Mouse (Mus musculus) common myeloid progenitor, adult 5-6 weeks (primary cell): ENCODE data around the gene Ccnt2. TPM values are rescaled to one million over a fixed set of nuclear protein-coding genes. Genes with fewer than 3 reads are reported as not detected.
"Not testable (repeated sequence)": the region's sequence is repeated elsewhere in the genome, so short reads cannot be mapped to it uniquely, and the experiment has no call there.

ENCODE experiments used
- ATAC-seq: replicated peaks from 2 replicates; pipeline ENCODE4 v1.8.0; 2016; ENCODE audit warnings: low read depth, mild to moderate bottlenecking, moderate TSS enrichment, inconsistent platforms; ENCODE audit not compliant: poor library complexity, severe bottlenecking
- total RNA-seq: library from RNA; stranded (forward); fragments of 200-1000, 187-1606 nt; gene quantifications from 2 replicates; pipeline ENCODE4 v1.2.3, GENCODE M21; 2017

The Ccnt2 gene
- total RNA-seq = 45.8 and 49.7 TPM in 2 replicates

GRCm38 (mm10) chr1:127773803-127774500, at the start of gene Ccnt2:
Gene Ccnt2 (plus strand): TSS chr1:127774164.
- peak; percentile 95 for ATAC-seq

- no peak for ATAC-seq
Observed at GRCm38 (mm10) chr1:127729096-127729495, 44.9 kb upstream of the Ccnt2 start, which contains the start of gene Acmsd. Gene Acmsd (plus strand): TSS chr1:127729413.

- ATAC-seq = no peak
Observed at GRCm38 (mm10) chr1:127731086-127731485, 42.9 kb upstream of the Ccnt2 start.

GRCm38 (mm10) chr1:127732435-127732834, 41.5 kb upstream of the Ccnt2 start:
- no peak for ATAC-seq

GRCm38 (mm10) chr1:127732841-127733240, 41.1 kb upstream of the Ccnt2 start:
- no peak for ATAC-seq

- ATAC-seq = no peak
Observed at GRCm38 (mm10) chr1:127735356-127735755, 38.6 kb upstream of the Ccnt2 start.

- no peak for ATAC-seq
Observed at GRCm38 (mm10) chr1:127750401-127751102, 23.4 kb upstream of the Ccnt2 start.

GRCm38 (mm10) chr1:127755806-127756205, 18.2 kb upstream of the Ccnt2 start:
- no peak for ATAC-seq

GRCm38 (mm10) chr1:127756331-127757163, 17.4 kb upstream of the Ccnt2 start:
- peak; percentile 89 for ATAC-seq

GRCm38 (mm10) chr1:127757164-127757545, 16.8 kb upstream of the Ccnt2 start:
- ATAC-seq = not testable (repeated sequence)

GRCm38 (mm10) chr1:127765468-127765867, 8.5 kb upstream of the Ccnt2 start:
- peak; percentile 80; the same call in 1 of the 2 replicates for ATAC-seq

GRCm38 (mm10) chr1:127766741-127767140, 7.2 kb upstream of the Ccnt2 start:
- ATAC-seq = no peak

GRCm38 (mm10) chr1:127773198-127773802, 664 bp upstream of the Ccnt2 start:
- ATAC-seq = no peak

- ATAC-seq = peak; percentile 2; the same call in 1 of the 2 replicates
Observed at GRCm38 (mm10) chr1:127774501-127774880, 527 bp downstream of the Ccnt2 start.

- ATAC-seq = no peak
Observed at GRCm38 (mm10) chr1:127775206-127775720, 1.3 kb downstream of the Ccnt2 start.

GRCm38 (mm10) chr1:127776246-127776645, 2.3 kb downstream of the Ccnt2 start:
- no peak for ATAC-seq

GRCm38 (mm10) chr1:127778611-127779010, 4.6 kb downstream of the Ccnt2 start:
- no peak for ATAC-seq

- no peak for ATAC-seq
Observed at GRCm38 (mm10) chr1:127780142-127780541, 6.2 kb downstream of the Ccnt2 start.

GRCm38 (mm10) chr1:127780849-127781248, 6.9 kb downstream of the Ccnt2 start:
- ATAC-seq = peak; percentile 65

- no peak for ATAC-seq
Observed at GRCm38 (mm10) chr1:127783862-127784261, 9.9 kb downstream of the Ccnt2 start.
